Mouse (Mus musculus): ENCODE measurements around the gene Gucd1. TPM values are rescaled to one million over a fixed set of nuclear protein-coding genes. Genes with fewer than 3 reads are reported as not detected.
"Not testable (repeated sequence)": the region's sequence is repeated elsewhere in the genome, so short reads cannot be mapped to it uniquely, and the experiment has no call there.

Gucd1 gene
- polyA plus RNA-seq, 1 experiment = 80.5 TPM

- 60% methylated on average over 27 of the region's 27 CpGs for WGBS
- Histone ChIP-seq H3K4me3 (ENCODE audit: control insufficient read depth, insufficient read depth, low read length) (no peak overlapping the region), H3K27me3 (ENCODE audit: control insufficient read depth, insufficient read depth, low read length) (no peaks in the 10 kb centered on the region), H3K27ac (ENCODE audit: control insufficient read depth, insufficient read depth, low read length) (no peak overlapping the region), H3K36me3 (ENCODE audit: control insufficient read depth, insufficient read depth, low read length) (no peaks in the 10 kb centered on the region), H3K4me1 (replicated peaks; ENCODE audit: control insufficient read depth, insufficient read depth, low read length) (peaks cover 27% of the 10 kb centered on the region)
- TF ChIP-seq POLR2A (IDR thresholded peaks at IDR 0.05; ENCODE audit: control insufficient read depth, extremely low read depth, insufficient read depth, low read length, poor library complexity) (no peak), CTCF (IDR thresholded peaks at IDR 0.05; ENCODE audit: borderline replicate concordance, control insufficient read depth, extremely low read depth, insufficient read depth, low read length, poor library complexity) (no peak)
- DNase-seq = no peak
These were observed 105.4 kb downstream of the Gucd1 start for GRCm38 (mm10) chr10:75412114-75413103.

GRCm38 (mm10) chr10:75411343-75412113 lies 106.2 kb downstream of the Gucd1 start:
- not testable (repeated sequence) for H3K27ac ChIP-seq (ENCODE audit: control insufficient read depth, insufficient read depth, low read length); DNase-seq; H3K36me3 ChIP-seq (ENCODE audit: control insufficient read depth, insufficient read depth, low read length); H3K4me3 ChIP-seq (ENCODE audit: control insufficient read depth, insufficient read depth, low read length); H3K27me3 ChIP-seq (ENCODE audit: control insufficient read depth, insufficient read depth, low read length)
- WGBS = 25% methylated on average over 10 of the region's 10 CpGs
- H3K4me1 ChIP-seq (replicated peaks; ENCODE audit: control insufficient read depth, insufficient read depth, low read length) = peaks cover 30% of the 10 kb centered on the region

GRCm38 (mm10) chr10:75407741-75408140 lies 110.0 kb downstream of the Gucd1 start:
- DNase-seq = no peak
- H3K36me3 ChIP-seq (ENCODE audit: control insufficient read depth, insufficient read depth, low read length) = no peaks in the 10 kb centered on the region
- no peaks in the 10 kb centered on the region for H3K27me3 ChIP-seq (ENCODE audit: control insufficient read depth, insufficient read depth, low read length)
- no peak overlapping the region for H3K27ac ChIP-seq (ENCODE audit: control insufficient read depth, insufficient read depth, low read length)
- TF ChIP-seq CTCF (IDR thresholded peaks at IDR 0.05; ENCODE audit: borderline replicate concordance, control insufficient read depth, extremely low read depth, insufficient read depth, low read length, poor library complexity) (no peak), POLR2A (IDR thresholded peaks at IDR 0.05; ENCODE audit: control insufficient read depth, extremely low read depth, insufficient read depth, low read length, poor library complexity) (no peak)
- H3K4me3 ChIP-seq (ENCODE audit: control insufficient read depth, insufficient read depth, low read length) = no peak overlapping the region
- WGBS = 95% methylated on average over 4 of the region's 4 CpGs
- H3K4me1 ChIP-seq (replicated peaks; ENCODE audit: control insufficient read depth, insufficient read depth, low read length) = peaks cover 24% of the 10 kb centered on the region

- H3K27ac ChIP-seq (ENCODE audit: control insufficient read depth, insufficient read depth, low read length) = no peak overlapping the region
- no peaks in the 10 kb centered on the region for H3K27me3 ChIP-seq (ENCODE audit: control insufficient read depth, insufficient read depth, low read length)
- peaks cover 16% of the 10 kb centered on the region for H3K4me1 ChIP-seq (replicated peaks; ENCODE audit: control insufficient read depth, insufficient read depth, low read length)
These were observed 111.0 kb downstream of the Gucd1 start for GRCm38 (mm10) chr10:75406755-75407154.

GRCm38 (mm10) chr10:75405916-75406315 lies 111.9 kb downstream of the Gucd1 start:
- H3K4me1 ChIP-seq (replicated peaks; ENCODE audit: control insufficient read depth, insufficient read depth, low read length) = peaks cover 10% of the 10 kb centered on the region
- DNase-seq = no peak
- no peak overlapping the region for H3K27ac ChIP-seq (ENCODE audit: control insufficient read depth, insufficient read depth, low read length)
- H3K36me3 ChIP-seq (ENCODE audit: control insufficient read depth, insufficient read depth, low read length) = no peaks in the 10 kb centered on the region
- H3K4me3 ChIP-seq (ENCODE audit: control insufficient read depth, insufficient read depth, low read length) = no peak overlapping the region
- WGBS = 51% methylated on average over 8 of the region's 8 CpGs
- H3K27me3 ChIP-seq (ENCODE audit: control insufficient read depth, insufficient read depth, low read length) = no peaks in the 10 kb centered on the region
- TF ChIP-seq CTCF (IDR thresholded peaks at IDR 0.05; ENCODE audit: borderline replicate concordance, control insufficient read depth, extremely low read depth, insufficient read depth, low read length, poor library complexity) (no peak), POLR2A (IDR thresholded peaks at IDR 0.05; ENCODE audit: control insufficient read depth, extremely low read depth, insufficient read depth, low read length, poor library complexity) (no peak)

More at GRCm38 (mm10) chr10:75406755-75407154, 111.0 kb downstream of the Gucd1 start:
- Histone ChIP-seq H3K4me3 (ENCODE audit: control insufficient read depth, insufficient read depth, low read length) (no peak overlapping the region), H3K36me3 (ENCODE audit: control insufficient read depth, insufficient read depth, low read length) (no peaks in the 10 kb centered on the region)
- DNase-seq = no peak
- WGBS = 89% methylated on average over 13 of the region's 13 CpGs
- TF ChIP-seq CTCF (IDR thresholded peaks at IDR 0.05; ENCODE audit: borderline replicate concordance, control insufficient read depth, extremely low read depth, insufficient read depth, low read length, poor library complexity) (no peak), POLR2A (IDR thresholded peaks at IDR 0.05; ENCODE audit: control insufficient read depth, extremely low read depth, insufficient read depth, low read length, poor library complexity) (no peak)

- WGBS = 85% methylated on average over 4 of the region's 4 CpGs
- no peak within 1 kb of the TSS for H3K4me3 ChIP-seq (ENCODE audit: control insufficient read depth, insufficient read depth, low read length)
- TF ChIP-seq CTCF (IDR thresholded peaks at IDR 0.05; ENCODE audit: borderline replicate concordance, control insufficient read depth, extremely low read depth, insufficient read depth, low read length, poor library complexity) = no peak
- TF ChIP-seq POLR2A (IDR thresholded peaks at IDR 0.05; ENCODE audit: control insufficient read depth, extremely low read depth, insufficient read depth, low read length, poor library complexity) = no peak
- no peaks in the 10 kb centered on the region for H3K27me3 ChIP-seq (ENCODE audit: control insufficient read depth, insufficient read depth, low read length)
- H3K27ac ChIP-seq (ENCODE audit: control insufficient read depth, insufficient read depth, low read length) = no peak within 1 kb of the TSS
- DNase-seq = no peak
- peaks cover 5% of the 10 kb centered on the region for H3K4me1 ChIP-seq (replicated peaks; ENCODE audit: control insufficient read depth, insufficient read depth, low read length)
- H3K36me3 ChIP-seq (ENCODE audit: control insufficient read depth, insufficient read depth, low read length) = no peaks in the 10 kb centered on the region
These were observed 116.8 kb downstream of the Gucd1 start, which contains the start of gene Upb1 for GRCm38 (mm10) chr10:75400958-75401357. Upb1 (plus strand) TSS chr10:75401115.
